Mouse (Mus musculus) mouse embryonic stem cell (cell line): ENCODE measurements around the gene Gsx1.

Experiments
- in situ Hi-C, 2 experiments: fragments of 300-500 bp; cut with MboI; formaldehyde crosslinking; loops; 1 replicate in 1 of 2; 3 replicates in 1 of 2; pipeline ENCODE4 v1.14.3; 2019 to 2020; ENCODE audit warnings: low sequenced_read_pairs in 2 of 2, low pct_unique_long_range_greater_than_20kb in 1 of 2, mixed read lengths in 1 of 2; ENCODE audit not compliant: unreplicated experiment in 1 of 2

The Gsx1 gene

DNA sequence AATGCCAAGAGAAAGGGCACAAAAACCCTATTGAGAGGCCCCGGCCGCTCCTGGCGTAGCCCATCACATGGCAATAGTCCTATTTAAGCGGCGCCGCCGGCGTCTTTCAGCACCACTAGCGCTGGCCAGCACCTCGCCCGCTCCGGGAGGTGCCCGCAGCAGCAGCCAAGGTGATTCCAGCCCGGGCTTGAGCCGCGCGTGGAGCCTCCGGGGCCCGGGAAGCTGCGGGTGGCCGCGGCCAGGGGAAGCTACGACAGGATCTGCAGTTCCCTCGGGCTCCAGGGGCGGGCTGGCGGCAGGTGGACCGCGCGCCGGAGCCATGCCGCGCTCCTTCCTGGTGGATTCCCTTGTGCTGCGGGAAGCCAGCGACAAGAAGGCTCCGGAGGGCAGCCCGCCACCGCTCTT is at the start of gene Gsx1:
Gene Gsx1, plus strand, starts transcription at position 126 of the 405 bp plus-strand sequence.
- in situ Hi-C loops, result no loop called here

DNA sequence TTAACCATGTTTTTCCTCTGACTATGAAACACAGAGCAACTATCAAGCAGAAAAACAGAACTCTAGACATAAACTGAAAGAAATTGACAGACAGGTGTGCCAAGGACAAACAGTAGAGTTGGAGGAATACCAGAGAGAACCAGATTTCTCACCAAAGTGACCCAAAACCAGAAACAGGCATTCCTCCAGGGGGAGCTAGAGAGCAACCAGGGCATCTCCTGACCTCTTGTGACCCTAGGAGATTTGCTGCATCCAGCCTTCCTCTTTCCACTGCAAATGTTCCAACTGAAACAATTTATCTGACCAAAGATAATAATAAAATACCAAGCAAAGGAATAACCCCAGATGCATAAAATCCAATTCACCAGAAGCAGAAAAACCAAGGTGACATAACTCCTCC is 41.2 kb upstream of the Gsx1 start:
- in situ Hi-C loops, result no loop called here

DNA sequence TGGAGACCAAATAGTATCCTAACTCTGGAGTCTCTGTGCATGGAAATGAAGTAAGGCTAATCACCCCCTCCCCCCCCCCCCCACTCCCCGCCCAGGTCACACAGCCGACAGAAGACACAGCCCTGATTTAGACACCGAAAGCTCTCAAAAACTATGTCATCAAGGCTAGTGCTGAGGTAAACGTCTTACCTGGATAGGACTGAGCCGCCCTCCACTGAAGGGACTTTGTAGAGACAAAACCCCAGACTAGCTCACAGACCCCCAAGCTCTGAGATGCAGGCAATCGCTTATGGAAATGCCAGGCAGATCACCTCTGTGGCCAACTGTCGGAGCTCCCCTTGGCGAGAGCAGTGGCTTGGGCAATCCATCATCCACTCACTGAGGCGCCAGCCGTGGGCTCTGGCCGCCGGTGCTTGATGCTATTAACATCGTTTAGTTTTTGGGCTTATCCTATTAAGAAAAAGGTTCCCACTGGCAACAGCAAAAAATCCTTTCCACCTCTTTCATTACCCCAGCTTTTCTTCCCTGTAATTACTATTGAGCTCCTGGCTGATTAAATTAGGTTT is 33.6 kb upstream of the Gsx1 start:
- in situ Hi-C loops, result no loop called here

DNA sequence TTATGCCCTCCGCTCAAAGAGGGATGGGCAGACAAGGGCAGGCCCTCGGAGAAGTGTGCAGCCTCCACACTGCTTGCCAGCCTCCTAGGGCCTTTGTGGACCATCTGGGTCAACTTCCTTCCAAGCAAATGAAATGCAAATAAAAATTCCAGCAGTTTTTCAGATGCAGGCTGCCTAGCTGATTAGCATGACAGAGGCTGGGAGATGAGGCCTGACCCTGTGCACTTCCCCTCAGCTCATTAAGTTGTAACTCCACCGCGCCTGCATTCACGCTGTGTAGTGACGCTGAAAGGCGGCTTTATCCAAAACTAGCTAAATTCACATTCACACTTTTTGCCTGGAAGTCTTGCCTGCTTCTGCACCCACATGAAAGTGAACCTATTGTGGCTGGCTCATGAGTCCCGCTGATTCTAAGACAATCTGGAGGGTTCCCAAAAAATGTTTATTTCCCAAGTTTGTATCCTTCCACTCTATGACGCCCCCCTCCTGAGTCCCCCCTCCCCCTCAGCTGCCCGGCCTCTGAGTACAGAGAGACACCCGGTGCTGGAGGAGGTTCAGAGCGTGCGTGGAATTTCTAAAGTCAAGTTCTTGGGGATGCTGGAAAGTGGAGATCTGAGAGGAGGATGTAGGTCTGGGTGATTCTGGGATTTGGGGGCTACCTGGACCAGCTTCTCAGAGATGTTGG is 32.9 kb upstream of the Gsx1 start:
- in situ Hi-C loops, result no loop called here

DNA sequence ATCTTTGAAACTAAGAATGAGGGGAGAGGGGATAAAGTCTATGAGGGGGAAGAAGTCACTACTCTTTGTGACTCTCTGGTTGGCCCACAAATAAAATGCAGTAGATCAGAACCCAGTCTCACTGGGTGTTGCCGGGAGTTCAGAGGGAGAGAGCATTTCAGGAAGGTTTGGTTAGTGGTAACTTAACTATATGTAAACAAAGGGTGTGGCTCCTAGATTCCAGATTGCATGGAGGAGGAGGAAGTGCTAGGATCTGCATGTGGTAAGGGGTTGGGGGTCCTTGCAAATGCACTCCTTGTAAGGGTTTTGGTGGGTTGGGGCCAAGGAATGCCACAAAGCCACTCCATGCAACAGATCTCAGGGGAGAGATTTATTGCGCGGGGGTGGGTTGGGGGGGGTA is 32.1 kb upstream of the Gsx1 start:
- in situ Hi-C loops, result no loop called here

DNA sequence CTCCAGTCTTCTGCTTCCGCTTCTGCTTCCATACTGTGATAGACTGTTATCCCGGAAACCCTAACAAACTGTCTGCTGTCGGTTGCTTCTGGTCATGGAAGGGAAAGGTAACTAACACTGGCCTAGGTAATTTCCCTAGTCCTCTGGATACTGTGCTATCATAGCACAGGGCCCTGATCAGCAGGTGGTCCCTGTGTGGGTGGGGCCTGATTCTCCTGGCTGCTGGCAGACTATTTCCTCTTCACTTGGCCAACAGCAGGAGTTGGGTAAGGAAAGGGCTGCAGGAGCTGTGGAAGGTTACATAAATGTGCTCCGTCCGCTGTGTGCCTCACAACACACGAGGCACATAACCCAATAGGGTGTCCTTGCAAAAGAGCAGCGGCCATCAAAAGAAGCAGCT is 31.1 kb upstream of the Gsx1 start:
- in situ Hi-C loops, result no loop called here

DNA sequence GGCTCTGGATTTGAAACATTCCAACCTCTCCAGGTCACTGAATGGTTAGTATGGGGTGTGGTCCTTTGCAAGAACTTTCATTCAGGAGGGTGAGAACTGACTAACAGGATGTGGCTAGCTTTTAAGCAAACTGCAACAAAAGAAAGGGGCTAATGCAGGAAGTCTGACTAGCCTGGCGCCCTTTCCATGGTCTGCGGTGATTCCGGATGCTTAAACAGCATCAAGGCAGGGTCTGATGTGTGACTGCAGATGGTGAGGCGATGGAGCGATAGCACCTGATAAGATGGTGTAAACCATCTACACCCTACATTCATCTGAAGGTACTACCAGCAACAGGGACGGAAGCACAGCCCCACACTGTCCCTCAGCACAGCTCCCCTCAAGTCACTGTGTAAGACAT is 29.2 kb upstream of the Gsx1 start:
- in situ Hi-C loops, result no loop called here

DNA sequence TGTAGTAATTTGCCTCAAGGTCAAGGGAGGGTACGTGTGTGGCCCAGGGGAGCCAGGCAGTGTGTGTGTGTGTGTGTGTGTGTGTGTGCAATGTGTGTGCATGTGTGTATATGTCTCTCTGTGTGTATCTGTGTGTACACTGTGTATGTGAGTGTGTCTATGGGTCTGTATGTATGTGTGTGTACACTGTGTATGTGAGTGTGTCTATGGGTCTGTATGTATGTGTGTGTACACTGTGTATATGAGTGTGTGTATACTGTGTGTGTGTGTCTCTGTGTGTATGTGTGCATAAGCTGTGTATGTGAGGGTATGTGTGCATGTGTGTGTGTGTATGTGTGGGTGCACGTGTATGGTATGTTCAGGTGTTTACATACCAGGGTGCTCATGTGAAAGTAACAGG is 28.7 kb upstream of the Gsx1 start:
- in situ Hi-C loops, result no loop called here

DNA sequence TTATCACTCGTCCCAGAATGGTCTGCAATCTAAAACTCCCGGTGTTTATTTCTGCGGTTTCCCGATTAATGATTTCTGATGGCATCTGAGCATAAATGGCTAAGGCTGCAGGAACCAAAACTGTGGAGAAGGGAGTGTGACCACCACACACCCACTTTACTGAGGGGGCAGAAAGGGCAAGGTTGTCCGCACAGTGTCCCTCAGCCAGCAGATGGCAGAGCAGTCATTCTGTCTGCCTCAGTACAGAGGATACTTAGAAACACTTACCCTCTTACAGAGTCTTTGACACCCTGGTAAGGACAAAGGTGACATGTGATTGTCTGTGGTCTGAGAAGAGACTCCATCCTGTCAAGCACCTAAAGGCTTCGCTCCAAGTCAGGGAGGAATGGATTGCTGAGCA is 23.4 kb upstream of the Gsx1 start:
- in situ Hi-C loops, result no loop called here

DNA sequence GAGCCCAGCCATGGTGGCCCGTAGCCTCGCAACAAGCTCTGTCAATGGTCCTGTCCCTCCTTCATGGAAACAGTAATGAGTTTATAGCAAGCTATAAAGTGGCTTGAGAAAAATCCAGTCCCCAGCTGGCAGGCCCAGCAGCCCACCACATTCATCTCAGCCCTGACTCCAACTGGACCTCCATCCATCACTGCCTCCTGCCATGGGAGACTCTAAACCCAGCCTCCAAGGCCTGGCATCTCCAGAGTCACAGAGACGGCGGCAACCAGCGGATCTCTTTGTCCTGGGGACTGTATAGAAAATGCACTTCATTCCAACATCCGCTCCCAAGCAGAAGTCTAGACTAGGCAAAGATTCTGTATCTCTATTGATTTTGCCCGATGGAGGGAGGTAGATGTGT is 18.4 kb upstream of the Gsx1 start:
- in situ Hi-C loops, result no loop called here

DNA sequence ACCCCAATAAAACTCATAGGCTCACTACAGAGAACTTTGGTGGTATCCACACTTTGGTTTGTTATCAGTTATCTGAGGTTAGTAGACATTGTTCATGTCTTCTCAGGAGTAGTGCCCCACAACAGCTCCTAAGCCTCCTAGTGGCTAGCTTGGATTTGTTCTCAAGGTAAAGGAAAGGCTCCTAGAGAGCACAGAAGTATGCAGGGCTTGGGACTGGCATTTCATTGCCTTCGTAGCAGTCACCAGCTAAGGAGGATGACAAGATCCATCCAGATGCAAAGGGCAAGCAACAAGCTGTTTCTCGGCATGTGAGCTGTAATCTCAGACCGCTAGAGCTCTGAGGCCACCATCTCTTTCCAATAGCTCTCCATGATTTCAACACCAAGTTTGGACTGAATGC is 14.4 kb upstream of the Gsx1 start:
- in situ Hi-C loops, result no loop called here

DNA sequence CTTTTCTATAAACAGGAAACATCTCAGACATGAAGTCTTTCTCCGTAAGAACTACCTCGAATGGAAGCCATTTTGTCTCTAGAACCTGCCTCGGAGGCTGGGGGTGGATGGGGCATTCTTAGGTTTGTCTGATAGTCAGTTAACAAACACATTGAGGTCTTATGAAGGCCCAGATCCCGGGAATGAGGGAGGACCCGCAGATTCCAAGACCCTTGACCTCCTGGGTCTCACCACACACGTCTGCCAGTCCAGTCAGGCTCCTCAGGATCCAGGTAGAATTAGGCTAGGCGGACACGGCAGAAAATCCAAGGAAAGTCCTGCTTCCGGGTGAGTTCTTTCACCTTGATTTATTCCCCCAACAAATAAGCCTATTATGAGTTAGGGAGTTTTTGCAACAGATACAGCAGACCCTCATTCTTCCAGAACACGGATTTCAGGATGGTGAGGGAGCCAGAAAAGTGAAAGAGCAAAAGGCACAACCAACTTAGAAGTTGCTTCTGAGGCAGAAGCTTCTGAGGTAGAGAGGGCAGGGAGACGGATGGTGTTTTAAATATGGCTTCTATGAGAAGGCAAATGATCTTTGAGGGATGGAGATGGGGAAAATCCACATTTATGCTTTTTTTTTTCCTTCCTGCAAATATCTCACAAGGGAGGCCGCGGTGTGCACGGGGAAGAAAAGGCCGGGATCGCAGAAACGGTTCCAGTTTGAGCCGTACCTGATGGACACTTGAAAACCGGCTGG is 3.2 kb upstream of the Gsx1 start:
- in situ Hi-C loops, result no loop called here

DNA sequence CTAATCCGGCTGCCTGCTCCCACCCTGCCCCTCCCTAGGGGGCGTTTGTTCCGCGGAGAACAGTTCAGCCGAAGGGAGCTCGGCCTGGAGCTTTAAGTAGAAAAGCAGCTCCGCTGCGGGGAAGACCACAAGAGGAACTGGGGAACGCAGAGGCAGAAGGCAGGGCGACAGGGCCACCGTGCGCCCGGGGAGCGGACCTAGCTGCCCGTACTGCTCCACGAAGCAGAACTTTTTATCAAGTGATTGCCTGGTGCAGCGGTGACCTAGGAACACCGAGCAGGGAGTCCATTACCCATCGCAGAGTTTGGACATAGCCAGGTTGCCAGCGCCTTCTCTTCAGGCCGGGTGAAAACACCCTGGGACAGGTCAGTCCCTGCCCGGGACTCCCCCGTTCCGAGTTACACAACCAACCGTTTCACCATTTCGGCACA is 2.5 kb upstream of the Gsx1 start:
- in situ Hi-C loops, result no loop called here

DNA sequence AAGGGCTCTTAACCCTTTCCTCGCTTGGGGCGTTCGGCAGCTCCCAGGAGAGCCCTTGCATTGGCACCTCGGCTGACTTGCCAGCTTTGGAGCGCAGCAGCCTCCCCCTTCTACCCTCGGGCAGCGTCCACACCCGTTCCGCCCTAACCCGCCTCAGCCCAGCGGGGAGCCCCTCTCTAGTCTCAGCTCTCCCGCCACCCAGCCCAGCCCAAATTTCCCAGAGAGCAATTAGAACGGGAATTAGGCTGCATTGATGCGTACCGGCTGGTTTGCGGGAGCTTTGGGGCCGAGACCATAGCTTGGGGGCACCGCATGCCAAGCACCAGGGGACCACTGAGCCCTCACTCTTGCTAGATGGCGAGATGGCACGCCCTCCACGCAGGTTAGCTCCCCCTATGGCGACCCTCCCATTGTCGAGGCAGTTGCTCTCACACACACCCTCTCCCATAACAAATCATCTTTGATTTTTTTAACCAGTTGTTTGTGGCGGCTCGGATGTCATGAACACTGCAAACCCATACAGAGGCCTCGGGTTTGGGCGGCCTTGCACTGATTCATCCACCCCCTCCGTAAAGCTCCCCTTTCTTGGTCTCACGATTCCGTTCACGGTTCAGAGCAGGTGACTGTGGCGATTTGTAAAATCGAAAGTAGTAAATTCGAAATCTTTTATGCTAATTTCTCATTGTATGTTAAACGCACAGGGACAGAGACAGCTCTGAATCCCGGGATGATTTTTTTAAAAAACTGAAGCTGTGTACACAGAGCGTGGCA is 1.5 kb upstream of the Gsx1 start:
- in situ Hi-C loops, result no loop called here

DNA sequence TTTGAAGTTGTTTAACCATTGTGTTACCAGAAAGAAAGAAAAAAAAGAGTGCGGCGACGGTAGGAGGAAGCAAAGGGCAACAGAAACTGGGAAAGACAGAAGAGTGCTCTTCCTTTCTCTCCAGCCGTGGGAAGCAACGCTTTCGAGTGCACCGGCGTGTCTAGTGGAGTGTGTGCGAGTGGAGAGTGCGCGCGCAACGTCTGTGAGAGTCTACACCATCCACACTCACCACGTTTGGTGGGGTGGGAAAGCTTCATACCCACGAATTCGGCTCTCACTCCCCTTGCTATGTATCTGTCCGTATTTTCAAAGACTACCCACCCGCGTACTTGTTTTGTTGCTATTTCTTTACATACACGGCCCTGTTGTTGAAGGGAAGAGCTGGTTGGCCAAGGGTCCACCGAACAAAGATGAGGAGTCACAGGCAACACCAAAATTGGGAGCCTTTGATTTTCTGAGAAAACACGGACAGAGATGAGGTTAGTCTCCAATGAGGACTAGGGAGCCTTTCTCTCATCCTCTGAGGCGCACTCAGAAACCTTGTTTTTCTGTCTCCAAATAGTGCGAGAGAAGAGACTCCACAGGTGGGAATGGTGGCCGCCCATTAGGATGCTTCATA is 835 bp upstream of the Gsx1 start:
- in situ Hi-C loops, result no loop called here

DNA sequence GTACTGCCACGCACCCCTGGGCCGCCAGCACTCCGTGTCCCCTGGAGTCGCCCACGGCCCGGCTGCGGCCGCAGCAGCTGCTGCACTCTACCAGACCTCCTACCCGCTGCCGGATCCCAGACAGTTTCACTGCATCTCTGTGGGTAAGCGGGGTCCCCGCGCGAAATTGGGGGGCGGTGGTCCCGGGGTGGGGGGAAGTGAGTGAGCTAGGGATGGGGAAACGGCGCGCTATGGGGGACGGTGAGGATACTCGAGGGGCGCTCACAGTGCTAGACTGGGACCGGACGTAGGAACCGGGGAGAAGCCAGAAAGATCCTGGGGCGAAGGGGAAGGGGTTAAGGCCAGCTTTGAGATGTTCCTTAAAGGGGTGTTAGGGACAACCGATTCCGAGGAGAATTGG is 660 bp downstream of the Gsx1 start:
- in situ Hi-C loops, result no loop called here

DNA sequence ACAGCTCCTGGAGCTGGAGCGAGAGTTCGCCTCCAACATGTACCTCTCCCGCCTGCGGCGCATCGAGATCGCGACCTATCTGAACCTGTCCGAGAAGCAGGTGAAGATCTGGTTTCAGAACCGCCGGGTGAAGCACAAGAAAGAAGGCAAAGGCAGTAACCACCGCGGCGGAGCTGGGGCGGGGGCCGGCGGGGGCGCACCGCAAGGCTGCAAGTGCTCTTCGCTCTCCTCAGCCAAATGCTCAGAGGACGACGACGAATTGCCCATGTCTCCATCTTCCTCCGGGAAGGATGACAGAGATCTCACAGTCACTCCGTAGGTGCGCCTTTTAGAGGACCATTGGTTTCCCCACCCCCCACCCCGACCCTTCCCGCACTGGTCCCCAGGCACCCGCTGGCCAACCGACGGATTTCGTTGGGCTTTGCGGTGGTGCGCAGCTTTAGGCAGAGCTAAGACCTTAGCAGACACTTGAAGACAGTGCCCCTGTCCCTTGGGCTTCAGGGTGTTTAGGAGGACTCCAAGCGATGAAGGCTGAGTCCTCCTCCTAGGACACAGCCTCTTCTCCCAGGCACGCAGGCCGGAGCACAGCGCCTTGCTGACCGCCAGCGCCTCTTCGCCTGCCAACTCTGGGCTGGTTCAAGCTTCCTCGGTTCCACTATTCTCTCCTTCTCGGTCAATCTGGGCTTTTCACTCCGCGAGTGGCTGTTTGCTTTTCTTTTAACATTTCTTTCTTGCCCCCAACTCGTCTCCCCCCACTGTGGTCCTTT is 1.5 kb downstream of the Gsx1 start:
- in situ Hi-C loops, result loop anchor here in 1 of 2 experiments (10.0 kb wide), 2 partner anchors 65 to 115 kb away; partner anchors contain the start of gene Cdx2

DNA sequence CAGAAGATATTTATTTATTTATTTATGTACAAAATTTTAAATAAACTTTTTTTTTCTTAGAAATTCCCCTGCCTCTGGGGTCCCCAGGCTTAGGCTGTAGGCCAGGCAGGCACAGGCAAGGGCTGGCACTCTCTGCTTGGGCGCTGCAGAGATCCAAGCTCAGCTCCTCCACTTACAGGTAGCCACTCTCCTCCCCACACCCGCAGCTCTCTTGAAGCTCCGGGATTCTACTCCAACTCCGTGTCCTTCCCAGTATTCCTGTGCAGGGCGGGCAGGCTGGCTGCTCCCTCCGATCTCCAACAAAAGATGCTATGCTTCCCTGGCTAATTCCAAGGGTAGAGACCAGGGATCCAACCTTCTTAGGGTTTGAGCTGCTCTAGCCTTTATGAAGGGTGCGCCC is 2.4 kb downstream of the Gsx1 start:
- in situ Hi-C loops, result loop anchor here in 1 of 2 experiments (10.0 kb wide), 2 partner anchors 66 to 114 kb away; partner anchors contain the start of gene Cdx2
